ENCODE assay signal across 8 mouse cellular contexts in genomic region chr11:72206341-72207203, GRCm38 (mm10). TPM values are rescaled to one million over a fixed set of nuclear protein-coding genes. Genes with fewer than 3 reads are reported as not detected.
DNase-seq lines count a peak whose midpoint lies in the region; ATAC-seq lines count a peak whose summit lies in the region.

TSS of gene Gm43951 (minus strand) at chr11:72206840.

- H3K36me3 ChIP-seq in heart, embryonic 11.5 days (ENCODE audit: control insufficient read depth, insufficient read depth, low read length): peaks cover 12% of the 10 kb centered on the region

- peak within 1 kb of the TSS; percentile 54; the same call in 1 of the 2 replicates for H3K27ac ChIP-seq in heart, embryonic 11.5 days (ENCODE audit: low read depth, low read length)

- peak within 1 kb of the TSS; percentile 91 for H3K4me3 ChIP-seq in heart, embryonic 11.5 days (ENCODE audit: low read depth, low read length)

- H3K4me1 ChIP-seq in heart, embryonic 11.5 days (ENCODE audit: control insufficient read depth, insufficient read depth, low read length): peaks cover 9% of the 10 kb centered on the region

- peak; percentile 54 for DNase-seq in cerebellum, adult 11-12 months
- no peak for DNase-seq in cerebellum, adult 11 months
- DNase-seq in CD4-positive, CD25-positive, alpha-beta regulatory T cell, adult 2 months (ENCODE audit: low read depth, low spot score): peak; percentile 23
- peak; percentile 54 to 62 for DNase-seq in cerebellum, postnatal 14 days
- DNase-seq in kidney, postnatal 36 days: peak; percentile 18 to 42
- peak; percentile 45 for DNase-seq in lung, postnatal 10 days
- peak; percentile 50 for DNase-seq in right cerebral cortex, postnatal 25 days

- no peaks in the 10 kb centered on the region for H3K27me3 ChIP-seq in heart, embryonic 11.5 days (ENCODE audit: control insufficient read depth, insufficient read depth, low read length)

- H3K4me2 ChIP-seq in heart, embryonic 11.5 days: peak within 1 kb of the TSS; percentile 94

- whole genome bisulfite sequencing in heart, embryonic 11.5 days (ENCODE audit: insufficient replicate concordance): 2% methylated on average over 43 of the region's 43 CpGs

- H3K9ac ChIP-seq in heart, embryonic 11.5 days (ENCODE audit: low read depth, low read length): peak within 1 kb of the TSS; percentile 70

- H3K9me3 ChIP-seq in heart, embryonic 11.5 days (replicated peaks; ENCODE audit: control insufficient read depth, low read length): no peaks in the 10 kb centered on the region

- ATAC-seq in heart, embryonic 11.5 days (replicated peaks; ENCODE audit: insufficient number of reproducible peaks, low FRiP score, low TSS enrichment): peak; percentile 28; the same call in 1 of the 2 replicates

RNA-seq across cellular contexts. Expression of gene Gm43951, which starts in this region (rescaled TPM):
- polyA plus RNA-seq in heart, embryonic 11.5 days (2014; fragmentation: Nextera tagmentation; extraction: Ambion mirVana): not detected in 2 replicates

Comparison
In these comparisons a context has a peak if more than half of its experiments do, and no peak if none do; other contexts are left out.
1. Peak in ATAC-seq, H3K4me3 ChIP-seq, H3K27ac ChIP-seq, H3K9ac ChIP-seq and H3K4me2 ChIP-seq in heart, embryonic 11.5 days; RNA of the gene not detected or under 1 TPM.